Mouse (Mus musculus): Measurements from ENCODE around the gene Fam78a.

Gene Fam78a

DNA sequence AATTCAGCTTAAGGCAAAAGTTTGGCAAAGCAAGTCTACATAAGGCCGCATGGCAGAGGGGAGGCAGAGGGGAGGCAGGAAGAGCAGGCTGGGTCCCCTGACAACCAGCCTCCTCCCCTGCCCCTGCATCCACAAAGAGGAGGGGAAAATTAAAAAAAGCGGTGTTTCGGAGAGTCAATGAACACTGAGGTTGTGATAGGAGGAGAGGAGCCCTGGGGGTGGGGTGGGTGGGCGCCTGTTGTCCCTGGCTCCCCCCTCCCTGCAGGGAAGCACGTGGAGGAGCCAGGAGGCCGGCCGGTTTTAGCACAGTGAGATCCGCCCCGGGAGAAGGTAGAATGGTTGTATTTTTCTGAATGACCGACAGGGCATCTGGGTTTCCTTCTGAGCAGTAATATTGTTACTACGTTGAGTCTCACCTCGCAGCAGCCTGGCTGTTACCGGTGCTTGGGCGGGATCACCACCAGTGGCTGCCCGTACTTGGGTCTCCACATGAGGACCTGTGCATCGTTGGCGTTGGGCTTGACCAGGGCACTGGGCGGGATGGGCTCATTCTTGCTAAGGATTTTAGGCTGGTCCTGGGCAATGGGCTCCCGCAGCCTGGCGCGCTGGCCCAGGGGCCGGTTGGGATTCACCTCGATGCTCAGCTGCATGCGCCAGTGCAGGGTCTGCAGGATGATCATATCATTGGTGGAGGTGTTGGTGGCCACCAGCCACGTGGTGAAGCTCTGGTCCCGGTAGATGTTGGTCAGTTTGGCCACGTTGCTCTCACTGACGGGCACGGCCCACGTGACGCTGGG, 15.6 kb downstream of the Fam78a start:
- DNase-seq (ENCODE audit: low read depth, low spot score), result no peak

DNA sequence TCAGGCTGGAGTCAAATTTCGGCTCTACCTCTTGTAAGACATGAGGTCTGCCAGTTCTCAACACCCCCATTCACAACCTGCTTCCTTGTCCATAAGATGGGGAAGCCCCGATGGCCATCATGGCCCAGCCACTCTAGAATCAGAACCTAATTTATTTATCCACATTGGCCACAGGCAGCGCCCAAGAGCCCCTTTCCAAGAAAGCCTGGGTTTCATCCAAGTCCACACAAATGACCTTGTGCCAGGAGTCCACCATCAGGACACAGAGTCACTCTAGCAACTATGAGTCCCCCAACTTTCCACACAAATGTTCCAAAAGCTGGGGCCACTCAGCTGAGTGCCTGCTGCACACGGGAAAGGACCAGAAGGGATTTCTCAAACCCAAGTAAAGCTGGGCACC, 18.7 kb downstream of the Fam78a start:
- no peak for DNase-seq (ENCODE audit: low read depth, low spot score)

DNA sequence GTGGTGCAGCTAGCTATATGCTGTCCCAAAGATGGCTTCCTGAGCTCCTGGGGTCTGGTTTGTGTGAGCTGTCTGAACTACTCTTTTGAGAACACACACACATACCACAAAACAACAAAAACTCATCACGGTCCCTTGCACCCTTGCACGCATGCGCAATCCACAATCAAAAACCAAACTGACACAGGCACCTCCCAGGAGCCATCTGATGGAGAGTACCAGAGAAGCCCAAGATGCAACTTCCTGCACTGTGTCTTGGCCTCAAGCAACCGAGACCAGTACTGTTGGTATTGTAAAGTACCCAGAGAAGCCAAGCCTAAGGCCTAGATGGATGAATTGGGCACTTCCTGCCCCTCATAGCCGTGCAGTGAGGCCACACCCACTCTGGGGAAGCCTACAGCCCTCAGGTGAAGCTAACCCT, 19.3 kb downstream of the Fam78a start:
- DNase-seq (ENCODE audit: low read depth, low spot score), result no peak

DNA sequence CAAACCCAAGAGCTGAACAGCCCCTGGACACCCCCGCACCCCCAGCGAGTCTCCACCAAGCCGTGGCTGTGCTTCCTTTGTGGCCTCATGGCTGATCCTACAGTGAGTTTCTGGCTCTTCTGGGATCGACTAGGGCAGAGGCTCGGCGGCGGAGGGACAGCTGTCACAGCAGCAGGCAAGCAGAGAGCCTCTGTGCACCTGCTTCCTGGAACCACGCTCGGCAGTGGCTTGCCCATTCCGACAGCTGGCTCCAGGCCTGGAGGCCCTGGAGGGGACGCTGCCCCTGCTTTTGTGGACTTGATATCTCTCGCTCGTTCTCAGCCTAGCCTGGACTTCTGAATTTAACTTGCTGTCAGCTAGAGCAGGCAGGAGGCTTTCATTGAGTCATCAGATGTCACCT, 19.7 kb downstream of the Fam78a start:
- DNase-seq (ENCODE audit: low read depth, low spot score), result no peak

DNA sequence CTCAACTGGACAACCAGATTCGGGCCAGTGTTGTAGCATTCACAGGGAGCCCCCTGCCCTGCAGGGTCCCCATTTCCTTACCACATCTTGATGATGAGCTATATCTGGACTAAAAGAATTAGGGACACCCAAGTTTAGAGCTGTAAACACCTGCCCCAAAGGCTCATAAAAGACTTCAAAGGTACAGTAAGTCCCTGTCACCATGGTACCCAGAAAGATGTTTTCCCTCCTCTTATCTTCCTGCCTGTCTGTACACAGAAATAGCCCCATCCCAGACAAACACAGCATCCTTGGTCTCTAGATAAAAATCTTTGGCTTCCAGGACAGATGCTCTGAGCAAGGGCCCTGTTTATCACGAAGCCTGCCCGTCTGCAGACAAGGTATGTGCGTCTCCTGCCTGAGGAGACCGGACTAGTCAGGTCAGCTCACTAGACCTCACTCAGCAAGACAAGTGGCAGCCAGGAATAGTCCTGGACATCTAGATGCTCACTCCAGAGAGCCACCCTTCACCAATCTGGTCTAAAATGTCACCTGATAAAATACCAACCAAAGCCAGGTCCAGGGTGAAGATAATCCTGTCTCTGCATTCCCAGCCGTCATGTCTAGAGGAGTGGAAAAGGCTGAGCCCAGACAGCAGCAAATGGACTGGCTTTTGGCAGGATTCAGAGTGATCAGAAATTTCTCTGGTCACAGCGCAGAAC, 21.1 kb downstream of the Fam78a start:
- no peak for DNase-seq (ENCODE audit: low read depth, low spot score)

DNA sequence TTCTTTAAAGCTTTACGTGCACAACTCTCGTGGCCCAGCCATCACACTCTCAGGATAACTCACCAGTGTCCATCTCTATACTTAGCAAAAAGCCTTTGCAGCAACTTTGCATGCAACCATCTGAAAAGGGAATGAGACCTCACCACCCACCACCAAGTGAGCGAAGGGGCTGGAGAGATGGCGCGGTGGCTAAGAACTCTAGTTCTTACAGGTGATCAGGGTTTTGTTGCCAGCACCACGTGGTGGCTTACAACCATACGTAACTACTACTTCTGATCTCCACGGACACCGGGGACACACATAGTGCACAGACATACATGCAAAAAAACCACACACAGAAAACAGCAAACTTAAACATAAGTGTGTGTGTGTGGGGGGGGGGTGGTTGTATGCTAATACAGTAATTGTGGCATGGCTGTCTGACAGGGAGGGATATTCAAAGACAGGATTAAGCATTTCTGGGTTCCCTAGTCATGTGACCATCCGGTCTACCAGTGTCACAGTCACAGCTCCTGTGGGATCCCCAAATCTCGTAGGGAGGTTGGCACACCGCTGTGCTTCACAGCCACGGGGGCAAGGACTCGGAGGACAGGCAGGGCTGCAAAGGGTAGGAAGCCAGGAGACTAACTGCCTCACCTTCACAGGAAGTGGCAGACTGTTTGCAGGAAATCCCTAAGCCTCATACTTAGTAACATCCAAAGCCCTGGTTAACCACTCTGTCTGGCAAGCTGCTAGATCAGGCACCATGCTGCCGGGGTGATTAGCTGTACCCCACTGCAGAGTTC, 21.8 kb downstream of the Fam78a start:
- no peak for DNase-seq (ENCODE audit: low read depth, low spot score)

DNA sequence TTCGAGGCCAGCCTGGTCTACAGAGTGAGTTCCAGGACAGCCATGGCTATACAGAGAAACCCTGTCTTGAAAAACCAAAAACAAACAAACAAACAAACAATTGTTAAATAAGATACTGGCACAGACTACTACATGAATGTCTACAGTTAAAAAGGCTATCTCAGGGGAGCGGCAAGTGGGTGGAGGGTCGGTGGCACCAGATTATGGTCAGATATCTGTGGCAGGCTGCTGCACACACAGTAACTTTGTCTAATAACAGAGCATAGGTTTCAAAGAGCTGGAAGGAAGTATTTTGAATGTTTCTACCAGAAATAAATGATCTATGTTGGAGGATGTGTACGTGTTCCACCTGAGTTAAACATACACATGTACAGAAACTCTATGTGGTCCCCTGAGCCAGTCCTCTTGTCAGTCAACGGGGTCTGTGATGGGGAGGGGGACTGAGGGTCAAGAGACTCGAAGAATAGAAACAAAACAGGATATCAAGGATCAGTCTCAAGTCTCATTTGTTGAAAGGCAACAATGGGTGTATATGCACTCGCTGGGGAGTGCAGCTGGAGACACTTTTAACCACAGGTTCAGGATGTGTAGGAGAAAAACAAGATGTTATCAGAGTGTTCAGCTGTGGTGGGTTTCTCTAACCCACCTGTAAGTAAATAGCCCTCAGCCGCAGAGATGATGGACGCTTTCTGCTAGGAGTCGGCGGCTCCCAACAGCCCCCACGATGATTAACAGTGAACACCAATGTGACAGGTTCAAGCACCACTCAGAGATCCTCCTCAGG, 22.7 kb downstream of the Fam78a start:
- DNase-seq (ENCODE audit: low read depth, low spot score), result no peak

DNA sequence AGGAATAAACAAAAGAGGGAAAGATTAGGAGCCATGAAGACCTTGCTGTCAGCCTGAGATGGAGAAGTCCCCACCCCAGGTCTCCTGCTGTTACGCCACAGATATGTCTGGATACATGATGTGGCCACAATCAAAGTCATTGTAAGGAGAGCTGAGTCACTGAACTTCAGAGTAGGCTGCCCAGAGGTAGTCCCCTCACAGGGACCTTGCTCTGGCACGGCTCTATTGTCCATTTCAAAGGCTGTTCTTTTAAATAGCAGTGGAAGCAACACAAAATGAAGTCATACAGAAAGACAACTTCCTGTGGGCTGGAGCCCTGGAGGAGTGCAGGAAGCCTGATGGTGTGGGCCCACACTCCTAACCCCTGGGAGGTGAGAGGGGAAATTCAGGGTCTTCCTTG, 23.5 kb downstream of the Fam78a start:
- DNase-seq (ENCODE audit: low read depth, low spot score), result no peak

DNA sequence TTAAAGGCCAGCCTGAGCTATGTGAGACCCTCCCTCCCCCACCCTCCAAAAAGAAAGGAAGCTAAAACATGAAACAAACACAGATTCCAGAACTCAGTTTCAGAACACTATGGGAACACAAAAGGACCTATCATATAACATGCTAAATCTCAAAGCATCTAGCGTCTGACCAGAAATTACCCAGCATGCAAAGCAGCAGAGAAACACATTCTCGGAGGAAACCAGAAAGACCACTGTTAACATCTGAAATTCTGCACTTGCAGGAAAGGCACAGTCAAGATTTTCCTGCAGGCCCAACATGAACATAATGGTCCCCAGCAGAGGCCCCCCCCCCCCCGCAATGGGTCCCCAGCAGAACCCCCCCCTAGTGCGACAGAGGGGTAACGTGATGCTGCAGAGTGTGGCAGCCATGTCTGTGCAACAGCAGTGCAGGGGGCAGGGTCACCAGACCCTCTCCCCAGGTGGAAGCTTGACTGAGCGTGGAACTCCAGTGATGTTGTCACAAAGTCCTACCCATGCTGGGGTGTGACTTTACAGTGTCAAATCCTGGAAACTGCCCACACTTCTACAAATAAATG, 24.3 kb downstream of the Fam78a start:
- DNase-seq (ENCODE audit: low read depth, low spot score), result no peak

DNA sequence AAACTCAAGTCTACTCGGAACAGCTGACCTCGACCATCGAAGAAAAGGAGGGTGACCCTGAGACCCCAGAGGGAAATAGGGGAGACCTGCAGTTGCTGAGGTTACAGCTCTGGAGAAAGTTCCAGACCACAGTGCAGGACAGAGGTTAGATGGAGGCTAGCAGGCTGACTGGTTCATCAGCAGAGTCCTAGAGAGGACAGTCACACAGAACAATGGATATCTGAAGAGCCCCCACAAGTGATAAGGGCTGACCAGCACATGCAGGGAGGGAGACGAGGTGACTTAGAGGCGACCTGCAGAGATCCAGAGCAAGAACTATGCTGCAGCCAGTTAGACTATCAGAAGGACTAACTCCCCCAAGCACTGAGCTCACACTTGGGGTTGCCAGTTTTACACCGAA, 25.0 kb downstream of the Fam78a start:
- DNase-seq (ENCODE audit: low read depth, low spot score), result no peak

DNA sequence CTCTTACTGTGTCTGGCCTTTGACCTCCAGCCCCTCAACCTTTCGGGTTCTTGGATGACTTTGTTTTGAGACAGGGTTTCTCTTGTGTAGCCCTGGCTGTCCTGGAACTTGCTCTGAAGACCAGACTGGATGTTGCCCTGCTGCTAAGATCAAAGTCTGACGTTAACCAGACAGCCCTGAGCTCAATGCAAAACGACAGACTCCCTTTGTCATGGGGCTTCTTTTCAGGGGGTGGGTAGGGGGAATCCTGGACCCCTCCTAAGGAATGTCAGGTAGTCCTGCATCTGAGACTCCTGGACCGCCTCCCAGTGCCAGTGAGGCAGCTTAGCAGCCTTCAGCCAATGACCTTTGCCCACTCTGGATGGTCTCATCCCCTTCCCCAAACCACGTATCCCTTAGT, 25.9 kb downstream of the Fam78a start:
- DNase-seq (ENCODE audit: low read depth, low spot score), result no peak

DNA sequence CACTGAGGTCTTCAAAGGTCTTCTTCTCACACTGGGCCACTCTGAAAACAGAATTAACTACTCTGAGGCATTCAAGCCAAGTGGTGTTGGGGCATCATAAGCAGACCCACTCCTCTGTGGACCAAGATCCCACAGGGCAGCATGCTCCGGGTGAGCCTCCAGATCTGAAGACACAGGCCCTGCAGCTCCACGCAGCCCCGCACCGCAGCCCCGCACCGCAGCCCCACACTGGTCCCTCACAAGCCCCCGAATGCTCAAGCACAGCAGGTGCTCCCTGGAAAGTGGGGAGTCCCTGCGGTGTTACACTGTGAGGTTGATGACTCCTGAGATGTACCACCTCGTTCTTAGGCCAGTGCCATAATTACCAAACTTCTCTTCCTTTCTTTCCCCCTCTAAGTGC, 26.4 kb downstream of the Fam78a start:
- no peak for DNase-seq (ENCODE audit: low read depth, low spot score)

DNA sequence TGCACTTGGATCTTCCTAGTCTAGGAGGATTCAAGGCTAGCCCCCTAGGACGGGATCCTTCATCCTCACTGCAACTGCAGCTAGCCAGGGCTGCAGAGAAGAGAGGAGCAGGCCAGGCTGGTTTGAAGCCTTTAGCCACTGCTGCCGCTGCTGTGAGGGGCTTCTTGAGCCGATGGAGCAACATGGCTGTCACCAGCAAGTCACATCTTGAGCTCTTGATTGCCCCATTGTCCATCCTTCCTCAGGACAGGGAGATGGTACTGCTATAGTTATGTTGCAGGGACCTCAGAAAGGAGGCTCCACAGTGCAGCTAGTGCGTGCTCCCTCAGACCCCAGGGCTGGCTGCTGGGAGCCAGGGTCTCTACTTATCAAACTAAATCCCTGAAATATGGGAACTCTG, 26.9 kb downstream of the Fam78a start:
- DNase-seq (ENCODE audit: low read depth, low spot score), result no peak

DNA sequence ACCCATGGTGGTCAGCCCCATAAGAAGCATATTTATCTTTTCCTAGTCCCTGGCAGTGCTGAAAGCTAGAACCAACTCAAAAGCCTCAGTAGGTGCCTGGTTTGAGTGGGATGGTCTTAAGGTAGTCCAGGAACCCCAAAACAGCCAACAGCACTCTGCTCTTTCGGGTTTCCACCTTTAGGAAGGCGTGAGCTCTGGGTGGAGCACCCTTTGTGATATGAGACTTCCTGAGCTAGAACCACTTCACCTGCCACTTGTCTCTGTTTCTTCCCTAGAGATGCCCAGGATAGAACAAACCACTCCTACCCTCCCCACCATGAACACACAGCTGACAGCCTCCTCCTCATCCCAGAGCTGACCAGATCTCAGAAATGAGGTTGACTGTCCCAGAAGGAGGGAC, 27.3 kb downstream of the Fam78a start:
- no peak for DNase-seq (ENCODE audit: low read depth, low spot score)

DNA sequence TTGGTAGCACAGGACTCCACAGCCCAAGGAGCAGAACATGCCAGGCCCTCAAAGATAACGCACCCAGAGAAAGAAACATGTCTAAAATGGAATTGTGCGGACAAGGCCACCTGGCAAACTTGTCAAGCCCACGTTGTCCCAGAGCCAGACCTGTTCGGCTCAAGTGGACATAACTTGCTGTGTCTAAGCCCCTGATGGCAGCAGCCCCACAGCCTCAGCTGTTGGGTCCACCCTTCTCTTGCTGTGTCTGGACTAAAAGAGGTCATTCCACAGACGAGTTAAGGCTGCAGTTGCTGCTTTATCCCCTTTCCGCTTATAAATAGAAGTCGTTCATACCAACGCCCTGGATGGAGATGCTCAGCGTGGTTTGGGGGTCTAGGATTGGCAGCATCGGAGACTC, 28.1 kb downstream of the Fam78a start:
- no peak for DNase-seq (ENCODE audit: low read depth, low spot score)

DNA sequence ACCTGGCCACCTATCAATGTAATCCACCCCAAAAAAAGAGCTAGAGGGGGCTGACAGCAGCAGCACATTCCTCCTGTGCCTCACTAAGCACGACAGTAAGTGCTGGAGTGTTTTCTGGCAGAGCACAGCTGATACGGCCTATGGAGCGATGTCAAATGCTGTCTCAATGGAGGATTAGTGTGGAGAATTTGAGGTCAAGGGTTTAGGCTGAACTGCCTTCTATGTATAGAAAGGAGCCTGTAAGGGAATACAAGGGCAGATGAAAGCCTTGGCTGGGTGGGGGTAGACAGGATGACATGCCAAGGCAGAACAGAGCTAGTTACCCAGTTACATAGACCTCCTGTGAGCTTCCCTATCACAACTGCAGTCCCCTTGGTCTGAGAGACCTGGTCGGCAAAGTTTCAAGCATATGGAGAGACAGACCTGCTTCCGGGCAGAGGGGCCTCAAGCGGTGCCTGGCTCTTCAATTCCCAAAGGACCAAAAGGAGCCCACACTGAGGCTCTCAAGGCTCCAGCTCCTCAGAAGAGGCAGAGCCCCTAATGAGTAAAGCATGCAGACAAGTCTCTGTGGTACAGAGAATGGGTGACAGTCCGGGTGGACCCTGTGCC, 29.2 kb downstream of the Fam78a start:
- no peak for DNase-seq (ENCODE audit: low read depth, low spot score)

DNA sequence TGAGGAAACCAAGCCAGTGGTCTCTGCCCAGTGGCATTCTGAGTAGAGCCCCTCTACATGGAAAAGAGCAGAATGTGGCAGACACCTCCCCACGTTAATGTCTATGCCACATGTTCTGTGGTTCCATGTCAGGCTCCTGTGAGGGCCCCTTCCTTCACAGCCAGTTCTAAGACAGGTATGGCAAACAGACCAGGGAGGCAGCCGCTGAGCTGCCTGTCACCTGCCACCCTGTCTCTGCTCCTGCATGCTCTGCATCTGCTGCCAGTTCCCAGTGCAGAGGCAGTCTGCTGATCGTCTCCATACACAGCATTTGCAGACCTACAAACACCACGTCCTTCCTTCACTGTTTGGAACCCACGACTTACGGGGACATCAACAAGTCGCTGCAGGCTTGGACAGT, 32.2 kb downstream of the Fam78a start:
- DNase-seq (ENCODE audit: low read depth, low spot score), result no peak

DNA sequence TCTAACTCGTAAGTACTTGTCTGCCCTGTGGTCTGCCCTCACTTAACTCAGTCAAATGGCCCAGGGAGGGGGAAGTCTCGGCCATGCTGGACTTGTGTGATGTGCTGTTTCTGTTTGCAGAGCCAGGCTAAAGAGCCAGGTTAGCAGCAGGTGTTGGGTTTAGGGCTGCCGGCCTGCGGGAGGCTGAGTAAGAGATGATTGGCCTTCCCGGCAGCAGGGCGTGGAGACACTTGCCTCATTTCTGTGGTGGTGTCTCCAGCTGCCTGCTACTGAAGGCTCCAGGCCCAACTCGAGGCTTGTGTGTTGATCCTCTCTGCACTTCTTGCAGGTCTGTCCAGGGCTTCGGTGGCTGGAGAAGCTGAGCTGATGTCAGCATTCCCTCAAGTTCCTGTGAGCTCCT, 32.9 kb downstream of the Fam78a start:
- no peak for DNase-seq (ENCODE audit: low read depth, low spot score)

DNA sequence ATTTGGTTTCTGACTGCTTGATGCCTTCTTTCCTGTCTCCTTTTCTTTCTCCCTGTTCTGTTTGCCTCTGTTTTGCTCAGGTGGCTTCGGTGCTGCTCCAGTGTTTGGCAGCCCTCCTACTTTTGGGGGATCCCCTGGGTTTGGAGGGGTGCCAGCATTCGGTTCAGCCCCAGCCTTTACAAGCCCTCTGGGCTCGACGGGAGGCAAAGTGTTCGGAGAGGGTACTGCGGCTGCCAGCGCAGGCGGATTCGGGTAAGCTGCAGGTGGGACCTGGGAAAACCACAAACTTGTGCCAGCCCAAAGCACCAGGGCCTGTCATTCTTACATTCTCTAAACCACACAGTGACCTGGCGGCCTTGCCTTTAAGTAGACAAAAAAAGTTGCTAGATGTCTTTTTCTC, 37.3 kb downstream of the Fam78a start:
- DNase-seq (ENCODE audit: low read depth, low spot score), result no peak

DNA sequence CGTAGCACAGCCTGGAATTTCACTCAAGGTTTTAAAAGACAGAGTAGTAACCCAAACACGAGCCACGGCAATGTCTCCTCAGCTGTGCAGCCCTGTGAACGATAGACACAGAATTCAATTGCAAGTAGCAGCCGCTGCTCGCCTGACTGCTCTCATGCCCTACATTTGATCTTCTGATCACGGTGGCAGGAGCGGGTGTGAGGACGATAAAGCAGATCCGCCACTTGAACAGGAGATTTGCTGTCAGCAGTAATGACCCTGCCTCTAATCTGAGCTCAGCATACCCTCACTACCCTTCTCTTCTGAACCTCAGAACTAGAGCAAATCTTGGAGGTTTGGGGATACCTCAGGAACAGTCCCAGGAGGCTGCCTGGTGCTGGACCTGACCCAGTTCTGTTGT, 38.6 kb downstream of the Fam78a start:
- DNase-seq (ENCODE audit: low read depth, low spot score), result no peak

DNA sequence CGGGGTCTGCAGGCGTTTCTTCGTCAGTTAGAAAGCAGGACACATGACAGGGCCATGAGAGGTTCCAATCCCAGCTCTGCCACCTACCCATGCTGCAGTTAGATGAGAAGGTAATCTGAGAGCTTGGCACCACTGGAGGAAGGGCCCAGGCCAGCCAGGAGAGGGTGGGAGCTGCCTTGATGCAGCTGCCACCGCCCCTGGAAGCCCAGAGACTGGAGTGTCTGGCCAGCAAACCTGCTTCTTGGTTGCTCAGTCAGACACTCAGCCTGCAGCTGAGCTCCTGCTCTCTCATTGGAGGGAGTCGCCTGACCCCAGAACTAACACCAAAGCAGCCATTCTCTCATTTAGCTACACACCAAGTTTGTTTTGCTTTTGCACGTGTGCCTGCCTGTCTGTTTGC, 39.3 kb downstream of the Fam78a start:
- no peak for DNase-seq (ENCODE audit: low read depth, low spot score)
